Mouse (Mus musculus): ENCODE results near the gene Myom1. TPM values are rescaled to one million over a fixed set of nuclear protein-coding genes. Genes with fewer than 3 reads are reported as not detected.

The Myom1 gene
- polyA plus RNA-seq, 1 experiment from 2014 or later, result 4.7 TPM

DNA sequence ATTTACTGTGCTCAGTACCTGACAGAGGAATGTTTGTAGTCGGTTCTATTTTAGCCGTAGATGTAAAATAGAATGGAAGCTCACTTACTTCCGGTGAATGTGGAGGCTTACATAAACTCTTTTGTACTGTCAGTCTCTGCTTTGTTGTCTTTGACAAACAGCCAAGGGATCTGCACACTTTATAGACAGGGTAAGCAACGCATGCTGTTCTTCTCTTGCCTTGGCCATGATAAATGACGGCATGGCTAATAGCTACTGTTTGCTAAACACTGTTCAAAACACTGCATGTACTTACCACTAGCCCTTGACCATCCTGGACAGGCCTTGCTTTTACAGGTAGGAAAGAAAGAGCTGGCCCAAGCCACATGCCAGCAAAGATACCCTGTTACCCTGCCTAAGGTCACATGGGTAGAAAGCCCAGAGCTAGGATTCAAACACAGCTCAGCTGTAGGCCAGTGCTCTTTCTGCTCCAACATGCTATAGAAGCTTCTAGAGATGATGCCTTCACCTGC, 59.7 kb downstream of the Myom1 start:
- Histone ChIP-seq H3K9ac (ENCODE audit: low read length) (no peak overlapping the region), H3K4me3 (ENCODE audit: low read depth, low read length) (no peak overlapping the region), H3K9me3 (ENCODE audit: control insufficient read depth, low read length) (no peaks in the 10 kb centered on the region), H3K4me1 (ENCODE audit: control insufficient read depth, insufficient read depth, low read length) (no peaks in the 10 kb centered on the region), H3K4me2 (ENCODE audit: low read depth, severe bottlenecking) (no peak overlapping the region), H3K36me3 (ENCODE audit: control insufficient read depth, insufficient read depth, low read length) (no peaks in the 10 kb centered on the region), H3K27me3 (ENCODE audit: control insufficient read depth, insufficient read depth, low read length) (no peaks in the 10 kb centered on the region), H3K27ac (replicated peaks; ENCODE audit: low read depth, low read length) (no peak overlapping the region)
- DNase-seq (ENCODE audit: low spot score), result no peak
- WGBS, result 87% methylated on average over 5 of the region's 5 CpGs
- no peak for ATAC-seq (ENCODE audit: insufficient number of reproducible peaks, low FRiP score, low TSS enrichment, low read depth)

DNA sequence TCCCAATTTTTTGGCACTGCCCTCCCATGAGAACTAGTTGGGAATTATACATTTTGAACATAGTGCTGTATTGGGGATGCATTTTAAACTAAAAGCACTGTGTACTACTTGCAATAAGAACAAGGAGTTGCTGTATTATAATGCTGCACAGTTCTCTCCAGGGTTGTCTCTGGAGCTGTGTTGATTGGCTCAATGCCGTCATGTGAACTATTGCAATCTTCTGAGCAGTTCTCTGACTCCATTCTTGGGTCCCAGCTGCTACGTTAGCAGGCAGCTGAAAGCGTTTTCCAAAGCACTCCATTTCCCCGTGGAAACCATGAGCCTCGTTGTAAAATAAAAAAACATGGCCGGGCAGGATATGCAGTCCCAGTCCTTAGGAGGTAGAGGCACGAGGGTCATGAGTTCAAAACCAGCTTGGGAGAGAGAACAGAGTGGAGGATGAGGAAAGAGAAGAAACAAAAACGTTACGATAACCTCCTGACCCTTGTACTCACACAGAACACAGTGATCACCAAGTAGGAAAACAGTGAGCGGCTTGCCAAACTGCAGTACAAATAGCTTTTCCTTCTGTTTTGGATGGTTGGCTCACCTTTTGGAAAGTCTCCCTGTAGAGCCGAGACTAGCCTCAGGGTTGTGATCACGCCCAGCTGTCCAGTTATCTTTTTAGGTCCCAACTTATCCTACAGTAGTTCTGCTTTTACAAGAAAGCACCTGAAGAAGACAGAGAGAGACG, 60.6 kb downstream of the Myom1 start:
- no peaks in the 10 kb centered on the region for H3K36me3 ChIP-seq (ENCODE audit: control insufficient read depth, insufficient read depth, low read length)
- no peaks in the 10 kb centered on the region for H3K9me3 ChIP-seq (ENCODE audit: control insufficient read depth, low read length)
- no peak for ATAC-seq (ENCODE audit: insufficient number of reproducible peaks, low FRiP score, low TSS enrichment, low read depth)
- H3K27me3 ChIP-seq (ENCODE audit: control insufficient read depth, insufficient read depth, low read length), result no peaks in the 10 kb centered on the region
- H3K9ac ChIP-seq (ENCODE audit: low read length), result no peak overlapping the region
- no peak overlapping the region for H3K27ac ChIP-seq (replicated peaks; ENCODE audit: low read depth, low read length)
- H3K4me2 ChIP-seq (ENCODE audit: low read depth, severe bottlenecking), result no peak overlapping the region
- 78% methylated on average over 13 of the region's 13 CpGs for WGBS
- no peak for DNase-seq (ENCODE audit: low spot score)
- no peak overlapping the region for H3K4me3 ChIP-seq (ENCODE audit: low read depth, low read length)
- H3K4me1 ChIP-seq (ENCODE audit: control insufficient read depth, insufficient read depth, low read length), result no peaks in the 10 kb centered on the region

DNA sequence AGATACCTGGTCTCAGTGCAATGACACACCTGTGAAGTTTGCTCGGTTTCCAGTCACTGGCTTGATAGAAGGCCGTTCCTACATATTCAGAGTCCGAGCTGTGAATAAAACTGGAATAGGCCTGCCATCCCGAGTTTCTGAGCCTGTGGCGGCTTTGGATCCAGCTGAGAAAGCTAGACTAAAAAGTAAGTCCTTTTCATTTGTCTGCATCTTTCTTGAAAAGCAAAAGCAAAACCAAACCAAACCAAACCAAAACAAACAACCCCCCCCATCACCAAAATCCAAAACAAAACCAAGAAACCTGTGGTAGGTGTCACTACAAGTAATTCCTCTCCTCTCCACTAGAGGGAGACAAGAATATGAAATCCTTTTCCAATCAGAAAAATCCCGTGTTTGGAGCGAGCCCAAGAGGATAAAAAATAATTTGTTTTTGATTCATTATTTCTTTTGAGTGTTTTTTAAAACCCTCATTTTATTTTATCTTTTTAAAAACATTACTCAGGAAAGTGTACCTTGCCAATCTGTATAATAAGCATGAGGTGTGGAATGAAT, 62.1 kb downstream of the Myom1 start:
- Histone ChIP-seq H3K9ac (ENCODE audit: low read length) (no peak overlapping the region), H3K36me3 (ENCODE audit: control insufficient read depth, insufficient read depth, low read length) (no peaks in the 10 kb centered on the region), H3K4me2 (ENCODE audit: low read depth, severe bottlenecking) (no peak overlapping the region), H3K9me3 (ENCODE audit: control insufficient read depth, low read length) (no peaks in the 10 kb centered on the region), H3K4me1 (ENCODE audit: control insufficient read depth, insufficient read depth, low read length) (no peaks in the 10 kb centered on the region), H3K4me3 (ENCODE audit: low read depth, low read length) (no peak overlapping the region), H3K27ac (replicated peaks; ENCODE audit: low read depth, low read length) (no peak overlapping the region), H3K27me3 (ENCODE audit: control insufficient read depth, insufficient read depth, low read length) (no peaks in the 10 kb centered on the region)
- DNase-seq (ENCODE audit: low spot score), result no peak
- WGBS, result 66% methylated on average over 7 of the region's 7 CpGs
- ATAC-seq (ENCODE audit: insufficient number of reproducible peaks, low FRiP score, low TSS enrichment, low read depth), result no peak

DNA sequence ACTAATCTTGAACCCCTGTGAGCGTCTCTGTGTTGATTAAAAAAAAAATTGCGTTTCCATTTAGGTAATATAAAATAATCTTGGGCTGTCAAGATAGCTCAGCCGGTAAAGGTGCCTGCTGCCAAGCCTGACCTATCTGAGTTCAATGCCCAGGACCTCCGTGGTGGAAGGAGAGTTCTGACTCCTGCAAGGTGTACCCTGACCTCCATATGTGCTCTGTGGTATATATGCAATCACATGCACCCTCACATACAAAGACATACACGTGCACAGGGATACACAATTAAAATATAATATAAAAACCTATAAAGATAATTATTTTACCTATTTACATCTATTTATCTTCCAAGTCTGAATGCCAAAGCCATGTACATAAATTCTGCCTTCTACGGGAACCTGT, 62.7 kb downstream of the Myom1 start:
- no peaks in the 10 kb centered on the region for H3K27me3 ChIP-seq (ENCODE audit: control insufficient read depth, insufficient read depth, low read length)
- H3K9ac ChIP-seq (ENCODE audit: low read length), result no peak overlapping the region
- no peaks in the 10 kb centered on the region for H3K36me3 ChIP-seq (ENCODE audit: control insufficient read depth, insufficient read depth, low read length)
- no peak overlapping the region for H3K4me2 ChIP-seq (ENCODE audit: low read depth, severe bottlenecking)
- DNase-seq (ENCODE audit: low spot score) (no peak), ATAC-seq (ENCODE audit: insufficient number of reproducible peaks, low FRiP score, low TSS enrichment, low read depth) (no peak)
- no peaks in the 10 kb centered on the region for H3K4me1 ChIP-seq (ENCODE audit: control insufficient read depth, insufficient read depth, low read length)
- no peaks in the 10 kb centered on the region for H3K9me3 ChIP-seq (ENCODE audit: control insufficient read depth, low read length)
- no peak overlapping the region for H3K4me3 ChIP-seq (ENCODE audit: low read depth, low read length)
- H3K27ac ChIP-seq (replicated peaks; ENCODE audit: low read depth, low read length), result no peak overlapping the region
- 76% methylated on average over 6 of the region's 6 CpGs for WGBS

DNA sequence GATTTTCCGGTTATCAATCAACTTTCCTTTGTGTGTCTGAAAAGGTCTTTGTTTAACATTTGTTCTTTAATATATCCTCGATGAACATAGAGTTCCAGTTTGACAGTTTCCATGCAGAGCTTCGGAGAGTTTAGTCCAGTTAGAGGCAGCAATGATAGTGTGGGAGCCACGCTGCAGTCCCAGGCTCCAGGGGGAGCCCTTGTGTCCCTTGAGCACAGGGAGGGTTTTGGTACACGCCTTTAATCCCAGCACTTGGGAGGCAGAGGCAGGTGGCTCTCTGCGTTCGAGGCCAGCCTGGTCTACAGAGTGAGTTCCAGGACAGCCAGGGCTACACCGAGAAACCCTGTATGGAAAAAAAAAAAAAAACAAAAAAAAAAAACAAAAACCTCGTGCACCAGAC, 66.7 kb downstream of the Myom1 start:
- Histone ChIP-seq H3K4me2 (ENCODE audit: low read depth, severe bottlenecking) (no peak overlapping the region), H3K9me3 (ENCODE audit: control insufficient read depth, low read length) (no peaks in the 10 kb centered on the region), H3K4me1 (ENCODE audit: control insufficient read depth, insufficient read depth, low read length) (no peaks in the 10 kb centered on the region), H3K4me3 (ENCODE audit: low read depth, low read length) (no peak overlapping the region), H3K9ac (ENCODE audit: low read length) (no peak overlapping the region), H3K36me3 (ENCODE audit: control insufficient read depth, insufficient read depth, low read length) (no peaks in the 10 kb centered on the region), H3K27me3 (ENCODE audit: control insufficient read depth, insufficient read depth, low read length) (no peaks in the 10 kb centered on the region), H3K27ac (replicated peaks; ENCODE audit: low read depth, low read length) (no peak overlapping the region)
- DNase-seq (ENCODE audit: low spot score) (no peak), ATAC-seq (ENCODE audit: insufficient number of reproducible peaks, low FRiP score, low TSS enrichment, low read depth) (no peak)
- 86% methylated on average over 9 of the region's 9 CpGs for WGBS

DNA sequence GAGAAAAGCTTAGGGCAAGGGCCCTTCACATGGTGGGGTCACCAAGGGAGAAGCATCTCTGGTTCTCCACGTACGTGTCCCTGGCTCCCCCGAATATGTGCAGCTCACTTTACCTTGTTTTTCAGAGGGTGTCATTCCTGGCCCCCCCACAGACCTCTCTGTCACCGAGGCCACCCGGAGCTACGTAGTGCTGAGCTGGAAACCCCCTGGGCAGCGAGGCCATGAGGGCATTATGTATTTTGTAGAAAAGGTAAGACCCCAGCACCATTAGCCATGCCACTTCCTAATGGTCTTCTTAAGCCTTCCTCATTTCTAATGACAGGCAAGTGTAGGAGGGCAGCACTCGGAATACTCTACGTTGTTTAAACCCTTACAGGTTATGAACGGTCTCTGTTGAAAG, 69.5 kb downstream of the Myom1 start:
- no peaks in the 10 kb centered on the region for H3K4me1 ChIP-seq (ENCODE audit: control insufficient read depth, insufficient read depth, low read length)
- ATAC-seq (ENCODE audit: insufficient number of reproducible peaks, low FRiP score, low TSS enrichment, low read depth), result no peak
- no peak overlapping the region for H3K4me2 ChIP-seq (ENCODE audit: low read depth, severe bottlenecking)

DNA sequence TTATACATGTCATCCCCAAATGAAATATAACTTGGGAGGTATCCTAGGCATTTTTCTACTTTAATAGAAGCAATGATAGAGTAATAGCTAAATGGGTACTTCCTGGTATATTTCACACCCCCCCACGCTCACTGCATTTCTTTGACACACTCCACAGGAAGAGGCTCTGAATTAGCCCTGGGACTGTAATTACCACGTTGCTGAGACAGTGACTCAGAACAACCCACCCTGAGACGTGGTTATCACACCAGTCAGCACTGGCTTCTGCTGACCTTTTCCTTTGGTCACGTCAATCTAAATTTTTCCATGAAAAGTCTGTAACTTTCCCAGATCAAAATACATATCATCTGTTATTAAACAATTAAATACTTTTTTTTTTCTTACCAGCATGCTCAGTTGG, 72.0 kb downstream of the Myom1 start:
- ATAC-seq (ENCODE audit: insufficient number of reproducible peaks, low FRiP score, low TSS enrichment, low read depth) (no peak), DNase-seq (ENCODE audit: low spot score) (no peak)
- 47% methylated on average over 4 of the region's 4 CpGs for WGBS
- Histone ChIP-seq H3K9me3 (ENCODE audit: control insufficient read depth, low read length) (no peaks in the 10 kb centered on the region), H3K4me3 (ENCODE audit: low read depth, low read length) (no peak overlapping the region), H3K27ac (replicated peaks; ENCODE audit: low read depth, low read length) (no peak overlapping the region), H3K9ac (ENCODE audit: low read length) (no peak overlapping the region), H3K4me2 (ENCODE audit: low read depth, severe bottlenecking) (no peak overlapping the region), H3K36me3 (ENCODE audit: control insufficient read depth, insufficient read depth, low read length) (no peaks in the 10 kb centered on the region), H3K4me1 (ENCODE audit: control insufficient read depth, insufficient read depth, low read length) (no peaks in the 10 kb centered on the region), H3K27me3 (ENCODE audit: control insufficient read depth, insufficient read depth, low read length) (no peaks in the 10 kb centered on the region)

More for the DNA sequence above, 69.5 kb downstream of the Myom1 start:
- Histone ChIP-seq H3K4me3 (ENCODE audit: low read depth, low read length) (no peak overlapping the region), H3K27ac (replicated peaks; ENCODE audit: low read depth, low read length) (no peak overlapping the region), H3K27me3 (ENCODE audit: control insufficient read depth, insufficient read depth, low read length) (no peaks in the 10 kb centered on the region), H3K9me3 (ENCODE audit: control insufficient read depth, low read length) (no peaks in the 10 kb centered on the region), H3K36me3 (ENCODE audit: control insufficient read depth, insufficient read depth, low read length) (no peaks in the 10 kb centered on the region), H3K9ac (ENCODE audit: low read length) (no peak overlapping the region)
- DNase-seq (ENCODE audit: low spot score), result no peak
- WGBS, result 92% methylated on average over 10 of the region's 10 CpGs

DNA sequence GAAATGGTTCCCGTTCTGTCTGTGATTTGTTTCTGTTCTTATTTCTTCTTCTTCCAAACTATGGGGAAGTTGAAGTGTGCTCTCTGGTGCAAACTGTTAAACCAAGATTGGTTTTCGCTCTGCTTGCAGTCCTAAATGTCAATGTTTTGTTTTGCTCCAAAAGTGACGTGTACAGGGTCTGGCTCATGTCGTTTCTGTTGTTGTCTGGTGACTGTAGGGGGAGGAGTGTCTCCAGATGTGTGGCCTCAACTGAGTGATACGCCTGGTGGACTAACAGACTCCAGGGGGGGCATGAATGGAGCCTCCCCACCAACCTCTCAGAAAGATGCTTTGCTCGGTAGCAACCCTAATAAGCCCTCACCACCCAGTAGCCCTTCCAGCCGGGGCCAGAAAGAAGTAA, 79.6 kb downstream of the Myom1 start:
- H3K4me3 ChIP-seq (ENCODE audit: low read depth, low read length), result no peak overlapping the region
- no peaks in the 10 kb centered on the region for H3K9me3 ChIP-seq (ENCODE audit: control insufficient read depth, low read length)
- H3K27ac ChIP-seq (replicated peaks; ENCODE audit: low read depth, low read length), result no peak overlapping the region
- ATAC-seq (ENCODE audit: insufficient number of reproducible peaks, low FRiP score, low TSS enrichment, low read depth) (no peak), DNase-seq (ENCODE audit: low spot score) (no peak)
- H3K27me3 ChIP-seq (ENCODE audit: control insufficient read depth, insufficient read depth, low read length), result no peaks in the 10 kb centered on the region
- WGBS, result 56% methylated on average over 7 of the region's 7 CpGs
- H3K4me2 ChIP-seq (ENCODE audit: low read depth, severe bottlenecking), result no peak overlapping the region
- no peaks in the 10 kb centered on the region for H3K36me3 ChIP-seq (ENCODE audit: control insufficient read depth, insufficient read depth, low read length)
- H3K4me1 ChIP-seq (ENCODE audit: control insufficient read depth, insufficient read depth, low read length), result no peaks in the 10 kb centered on the region
- H3K9ac ChIP-seq (ENCODE audit: low read length), result no peak overlapping the region

All from limb, embryonic 11.5 days (tissue).